ENCODE assay signal across 29 mouse cellular contexts in the genomic region with DNA sequence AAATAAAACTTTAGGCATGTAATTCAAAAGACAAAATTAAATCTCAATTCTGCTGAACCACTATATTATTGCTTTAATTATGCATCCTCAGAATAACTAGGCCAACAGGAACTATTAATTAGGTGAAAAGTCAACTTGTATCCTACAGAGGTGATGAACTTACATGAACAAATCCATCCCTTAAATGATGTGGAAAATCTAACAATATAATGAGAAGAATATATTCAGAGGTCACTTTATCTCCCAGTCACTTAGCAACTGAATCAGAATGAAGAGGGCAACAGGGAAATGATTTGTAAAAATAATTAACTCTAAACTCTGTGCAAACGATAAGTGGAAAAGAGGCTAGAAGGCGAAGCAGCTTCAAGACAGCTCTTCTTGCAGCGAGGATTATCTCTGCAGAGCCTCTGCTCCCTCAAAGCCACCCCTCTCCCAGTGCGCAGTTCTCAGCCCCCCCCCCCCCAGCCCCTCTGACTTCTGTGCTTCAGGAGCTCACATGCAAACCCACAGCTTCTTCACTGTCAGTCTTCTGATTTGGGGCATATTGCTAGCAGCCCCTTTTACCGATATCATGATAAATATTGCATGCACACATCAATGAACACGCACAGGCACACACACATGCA.
DNase-seq lines count a peak whose midpoint lies in the region; ATAC-seq lines count a peak whose summit lies in the region.
"Had no signal": no experiment of that assay in that cellular context is flagged by ENCODE, and none has a peak within 500 bp of the region (broad histone marks: within the 10 kb centered on the region; RNA-seq: fewer than 3 reads in every experiment).

No protein-coding gene starts in this region.

- H3K4me3 ChIP-seq in hindbrain, embryonic 12.5 days: no peak overlapping the region
- H3K4me3 ChIP-seq in hindbrain, embryonic 10.5 days: no peak overlapping the region
- no peak overlapping the region for H3K4me3 ChIP-seq in neural tube, embryonic 13.5 days
- no peak overlapping the region for H3K4me3 ChIP-seq in midbrain, embryonic 16.5 days (ENCODE audit: low read depth, low read length)
- H3K4me3 ChIP-seq in liver, embryonic 12.5 days: no peak overlapping the region
- H3K4me3 ChIP-seq: erythroblast, embryonic 14.5 days; forebrain, embryonic 13.5 days; liver, embryonic 13.5 days; megakaryocyte, embryonic 14.5 days had no signal

- intact Hi-C loops in left cerebral cortex, postnatal 4 days (cut with DNase I): no loop called here

- no peaks in the 10 kb centered on the region for H3K36me3 ChIP-seq in hindbrain, embryonic 12.5 days
- H3K36me3 ChIP-seq in hindbrain, embryonic 10.5 days: no peaks in the 10 kb centered on the region
- H3K36me3 ChIP-seq in neural tube, embryonic 13.5 days: no peaks in the 10 kb centered on the region
- H3K36me3 ChIP-seq in midbrain, embryonic 16.5 days (ENCODE audit: control insufficient read depth, insufficient read depth, low read length): no peaks in the 10 kb centered on the region
- H3K36me3 ChIP-seq in liver, embryonic 12.5 days: no peaks in the 10 kb centered on the region
- H3K36me3 ChIP-seq: G1E; liver, embryonic 13.5 days had no signal

- no peak for DNase-seq in hindbrain, embryonic 10.5 days (ENCODE audit: low spot score)
- no peak for DNase-seq in neural tube, embryonic 10.5 days (ENCODE audit: extremely low spot score, low spot score)
- DNase-seq in cerebellum, adult 9-10 months: no peak
- no peak for DNase-seq in left cerebral cortex, postnatal 4 days
- DNase-seq: adrenal gland, postnatal 14 days; cerebellum, adult 11-12 months; cerebellum, postnatal 10 days; gastrocnemius, postnatal 14 days; heart, adult 18-20 months; heart, postnatal 36 days; kidney, adult 11 months; kidney, postnatal 25 days; liver, embryonic 13.5 days; lung, adult 18-20 months; lung, postnatal 4 days; right cerebral cortex, postnatal 14 days; thymus, postnatal 14 days had no signal

- no peaks in the 10 kb centered on the region for H3K9me3 ChIP-seq in hindbrain, embryonic 12.5 days (replicated peaks)
- H3K9me3 ChIP-seq in hindbrain, embryonic 10.5 days: no peaks in the 10 kb centered on the region
- H3K9me3 ChIP-seq in neural tube, embryonic 13.5 days: no peaks in the 10 kb centered on the region
- no peaks in the 10 kb centered on the region for H3K9me3 ChIP-seq in midbrain, embryonic 16.5 days (replicated peaks; ENCODE audit: control insufficient read depth, low read length, poor library complexity, severe bottlenecking)
- no peaks in the 10 kb centered on the region for H3K9me3 ChIP-seq in liver, embryonic 12.5 days (replicated peaks)
- H3K9me3 ChIP-seq: forebrain, embryonic 13.5 days; liver, embryonic 13.5 days had no signal

- H3K4me1 ChIP-seq in hindbrain, embryonic 12.5 days: peaks cover 4% of the 10 kb centered on the region
- H3K4me1 ChIP-seq in hindbrain, embryonic 10.5 days (replicated peaks): 0 out of 2 replicates have a peak, but pooled peaks cover 5% of the 10 kb centered on the region
- peaks cover 18% of the 10 kb centered on the region for H3K4me1 ChIP-seq in neural tube, embryonic 13.5 days (replicated peaks)
- H3K4me1 ChIP-seq in midbrain, embryonic 16.5 days (ENCODE audit: control insufficient read depth, insufficient read depth, low read length): peaks cover 17% of the 10 kb centered on the region
- no peaks in the 10 kb centered on the region for H3K4me1 ChIP-seq in liver, embryonic 12.5 days
- H3K4me1 ChIP-seq: liver, embryonic 13.5 days; megakaryocyte, embryonic 14.5 days had no signal

- no peaks in the 10 kb centered on the region for H3K27me3 ChIP-seq in hindbrain, embryonic 12.5 days
- H3K27me3 ChIP-seq in hindbrain, embryonic 10.5 days (ENCODE audit: insufficient read depth, poor library complexity, severe bottlenecking): no peaks in the 10 kb centered on the region
- H3K27me3 ChIP-seq in neural tube, embryonic 13.5 days: no peaks in the 10 kb centered on the region
- no peaks in the 10 kb centered on the region for H3K27me3 ChIP-seq in midbrain, embryonic 16.5 days (ENCODE audit: control insufficient read depth, insufficient read depth, low read depth, low read length)
- H3K27me3 ChIP-seq in liver, embryonic 12.5 days (replicated peaks): no peaks in the 10 kb centered on the region
- H3K27me3 ChIP-seq: forebrain, embryonic 13.5 days; liver, embryonic 13.5 days; megakaryocyte, embryonic 14.5 days had no signal

- peak overlapping the region; percentile 23; the same call in 1 of the 2 replicates for H3K27ac ChIP-seq in hindbrain, embryonic 12.5 days
- H3K27ac ChIP-seq in hindbrain, embryonic 10.5 days: no peak overlapping the region
- 0 out of 2 replicates have a peak overlapping the region, but pooled peaks have one; percentile 4 for H3K27ac ChIP-seq in neural tube, embryonic 13.5 days (replicated peaks)
- peak overlapping the region; percentile 71 for H3K27ac ChIP-seq in midbrain, embryonic 16.5 days (ENCODE audit: low read length)
- H3K27ac ChIP-seq in liver, embryonic 12.5 days: no peak overlapping the region
- H3K27ac ChIP-seq: forebrain, embryonic 13.5 days; liver, embryonic 13.5 days had no signal

- ATAC-seq in hindbrain, embryonic 12.5 days (ENCODE audit: low FRiP score): no peak
- ATAC-seq in neural tube, embryonic 13.5 days (ENCODE audit: low read depth): no peak
- ATAC-seq in midbrain, embryonic 16.5 days: peak; percentile 74
- no peak for ATAC-seq in liver, embryonic 12.5 days
- ATAC-seq: forebrain, embryonic 13.5 days; inflammation-experienced regulatory T-cells, adult 6 months; lung, postnatal 0 days; Patski had no signal

- WGBS in hindbrain, embryonic 12.5 days: 69% methylated on average over 6 of the region's 6 CpGs
- 73% methylated on average over 6 of the region's 6 CpGs for WGBS in hindbrain, embryonic 10.5 days
- WGBS in neural tube, embryonic 13.5 days: 63% methylated on average over 6 of the region's 6 CpGs
- WGBS in midbrain, embryonic 16.5 days: 17% methylated on average over 5 of the region's 6 CpGs
- WGBS in liver, embryonic 12.5 days (ENCODE audit: insufficient replicate concordance): 54% methylated on average over 6 of the region's 6 CpGs

- no peak overlapping the region for H3K4me2 ChIP-seq in hindbrain, embryonic 12.5 days (replicated peaks)
- H3K4me2 ChIP-seq in neural tube, embryonic 13.5 days: no peak overlapping the region
- H3K4me2 ChIP-seq in midbrain, embryonic 16.5 days (ENCODE audit: low read length): peak overlapping the region; percentile 42
- no peak overlapping the region for H3K4me2 ChIP-seq in liver, embryonic 12.5 days
- H3K4me2 ChIP-seq: forebrain, embryonic 13.5 days; heart, embryonic 11.5 days; liver, embryonic 13.5 days had no signal

- H3K9ac ChIP-seq in hindbrain, embryonic 12.5 days: no peak overlapping the region
- 0 out of 2 replicates have a peak overlapping the region, but pooled peaks have one; percentile 43 for H3K9ac ChIP-seq in neural tube, embryonic 13.5 days
- H3K9ac ChIP-seq in midbrain, embryonic 16.5 days (ENCODE audit: low read depth, low read length): 0 out of 2 replicates have a peak overlapping the region, but pooled peaks have one; percentile 31
- H3K9ac ChIP-seq in liver, embryonic 12.5 days: no peak overlapping the region
- H3K9ac ChIP-seq: forebrain, embryonic 13.5 days; liver, embryonic 13.5 days had no signal

Comparison
In these comparisons a context has a peak if more than half of its experiments do, and no peak if none do; other contexts are left out.
1. H3K27ac ChIP-seq: peak in hindbrain, embryonic 12.5 days (single experiment), neural tube, embryonic 13.5 days (single experiment) and midbrain, embryonic 16.5 days (single experiment); none in hindbrain, embryonic 10.5 days (single experiment) and liver, embryonic 12.5 days (single experiment).
2. H3K9ac ChIP-seq: peak in neural tube, embryonic 13.5 days (single experiment) and midbrain, embryonic 16.5 days (single experiment); none in hindbrain, embryonic 12.5 days (single experiment) and liver, embryonic 12.5 days (single experiment).